Mouse (Mus musculus) embryonic facial prominence, embryonic 11.5 days (tissue): ENCODE measurements around the gene Pmel. TPM values are rescaled to one million over a fixed set of nuclear protein-coding genes. Genes with fewer than 3 reads are reported as not detected.

Experiments used
- ATAC-seq: fragments of 200-750 bp; cut with Nextera tagmentation; replicated peaks from 2 replicates; pipeline ENCODE4 v1.8.0; 2017; ENCODE audit warnings: low read depth; ENCODE audit not compliant: insufficient number of reproducible peaks, low FRiP score, low TSS enrichment
- DNase-seq: peaks from one replicate; pipeline ENCODE4 v3.0.0-alpha.2; 2015; ENCODE audit warnings: low spot score
- H3K27ac ChIP-seq: fragments of 300-500 bp; sonication (generic); replicated peaks from 2 replicates; pipeline ENCODE4 v1.5.1; 2014; ENCODE audit warnings: mild to moderate bottlenecking, low read depth, low read length, control low read depth
- H3K27me3 ChIP-seq: fragments of 300-500 bp; sonication (generic); 2 replicates; pipeline ENCODE4 v1.6.1; 2014; ENCODE audit warnings: mild to moderate bottlenecking, low read length, moderate library complexity, mixed read lengths; ENCODE audit not compliant: control insufficient read depth, insufficient read depth
- H3K36me3 ChIP-seq: fragments of 300-500 bp; sonication (generic); replicated peaks from 2 replicates; pipeline ENCODE4 v1.6.1; 2014; ENCODE audit warnings: low read depth, mild to moderate bottlenecking, low read length, moderate library complexity, mixed read lengths; ENCODE audit not compliant: control insufficient read depth, insufficient read depth
- H3K4me1 ChIP-seq: fragments of 300-500 bp; sonication (generic); 2 replicates; pipeline ENCODE4 v1.6.1; 2014; ENCODE audit warnings: low read length, mixed read lengths; ENCODE audit not compliant: control insufficient read depth, insufficient read depth
- H3K4me2 ChIP-seq: fragments of 300-500 bp; sonication (generic); 2 replicates; pipeline ENCODE4 v1.6.1; 2014; ENCODE audit warnings: low read depth, mild to moderate bottlenecking, control low read depth, low read length, moderate library complexity
- H3K4me3 ChIP-seq: fragments of 300-500 bp; sonication (generic); 2 replicates; pipeline ENCODE4 v1.5.1; 2014; ENCODE audit warnings: low read depth, low read length, control low read depth
- H3K9ac ChIP-seq: fragments of 300-500 bp; sonication (generic); replicated peaks from 2 replicates; pipeline ENCODE4 v1.6.1; 2014; ENCODE audit warnings: mild to moderate bottlenecking, control low read depth, low read length
- H3K9me3 ChIP-seq: fragments of 300-500 bp; sonication (generic); replicated peaks from 2 replicates; pipeline ENCODE4 v1.6.1; 2016; ENCODE audit warnings: mild to moderate bottlenecking, low read length, inconsistent platforms, mixed read lengths; ENCODE audit not compliant: control insufficient read depth
- WGBS: fragments of 180-500 bp; shearing (Covaris S2); extraction: QIAGEN DNeasy Blood & Tissue Kit; methylation state at CpG from one replicate; pipeline ENCODE4 v1.1.7; 2014; 5-methylcytosine and 5-hydroxymethylcytosine counted together
- polyA plus RNA-seq: library from polyadenylated mRNA; unstranded; fragments of >200 nt; fragmentation: Nextera tagmentation; extraction: Ambion mirVana; gene quantifications from 2 replicates; pipeline ENCODE4 v1.2.1, GENCODE M21; 2014

Pmel gene
- polyA plus RNA-seq, 1 experiment from 2014 or later, result 28.7 TPM

DNA sequence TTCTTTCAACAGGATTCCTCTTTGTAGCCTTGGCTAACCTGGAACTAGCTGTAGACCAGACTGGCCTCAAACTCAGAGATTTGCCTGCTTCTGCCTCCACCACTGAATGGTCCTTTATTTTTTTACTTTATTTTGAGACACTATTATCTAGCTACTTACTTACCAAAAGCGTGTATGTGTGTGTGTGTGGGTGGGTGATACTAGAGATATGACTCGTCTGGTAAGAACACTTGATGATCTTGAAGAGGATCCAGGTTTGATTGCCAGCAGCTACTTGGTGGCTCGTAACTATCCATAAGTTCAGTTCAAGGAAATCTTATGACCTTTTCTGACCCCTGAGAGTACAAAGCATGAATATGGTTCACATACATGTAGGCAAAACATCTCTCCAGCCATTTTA lies 38.7 kb upstream of the Pmel start:
- H3K4me1 ChIP-seq, result no peaks in the 10 kb centered on the region; the same call in 1 of the 2 replicates
- H3K9ac ChIP-seq, result no peak overlapping the region
- DNase-seq (no peak), ATAC-seq (no peak)
- H3K27ac ChIP-seq, result no peak overlapping the region
- no peak overlapping the region for H3K4me2 ChIP-seq
- no peaks in the 10 kb centered on the region for H3K9me3 ChIP-seq
- H3K4me3 ChIP-seq, result no peak overlapping the region
- 79% methylated on average over 3 of the region's 3 CpGs for WGBS
- H3K27me3 ChIP-seq, result no peaks in the 10 kb centered on the region
- H3K36me3 ChIP-seq, result no peaks in the 10 kb centered on the region

DNA sequence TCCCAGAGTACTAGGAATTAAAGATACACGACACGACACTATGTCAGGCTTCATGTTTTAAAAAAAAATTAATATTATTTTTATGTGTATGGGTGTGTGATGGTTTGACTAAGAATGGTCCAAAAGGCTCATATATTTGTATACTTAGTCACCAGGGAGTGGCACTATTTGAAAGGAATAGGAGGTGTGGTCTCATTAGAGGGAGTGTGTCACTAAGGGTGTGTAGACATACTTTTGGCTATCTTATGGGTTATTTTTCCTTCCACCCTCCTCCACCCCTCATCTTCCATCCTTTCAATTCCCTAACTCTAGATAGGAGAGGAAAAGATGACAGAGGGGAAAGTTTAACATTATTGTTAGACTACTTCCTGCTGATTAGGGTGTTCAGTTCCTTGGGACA lies 38.2 kb upstream of the Pmel start:
- Histone ChIP-seq H3K9ac (no peak overlapping the region), H3K36me3 (no peaks in the 10 kb centered on the region), H3K27ac (no peak overlapping the region), H3K4me2 (no peak overlapping the region), H3K27me3 (no peaks in the 10 kb centered on the region), H3K4me1 (no peaks in the 10 kb centered on the region; the same call in 1 of the 2 replicates), H3K4me3 (no peak overlapping the region), H3K9me3 (no peaks in the 10 kb centered on the region)
- WGBS, result 94% methylated on average over 2 of the region's 2 CpGs
- DNase-seq, result no peak
- ATAC-seq, result no peak

DNA sequence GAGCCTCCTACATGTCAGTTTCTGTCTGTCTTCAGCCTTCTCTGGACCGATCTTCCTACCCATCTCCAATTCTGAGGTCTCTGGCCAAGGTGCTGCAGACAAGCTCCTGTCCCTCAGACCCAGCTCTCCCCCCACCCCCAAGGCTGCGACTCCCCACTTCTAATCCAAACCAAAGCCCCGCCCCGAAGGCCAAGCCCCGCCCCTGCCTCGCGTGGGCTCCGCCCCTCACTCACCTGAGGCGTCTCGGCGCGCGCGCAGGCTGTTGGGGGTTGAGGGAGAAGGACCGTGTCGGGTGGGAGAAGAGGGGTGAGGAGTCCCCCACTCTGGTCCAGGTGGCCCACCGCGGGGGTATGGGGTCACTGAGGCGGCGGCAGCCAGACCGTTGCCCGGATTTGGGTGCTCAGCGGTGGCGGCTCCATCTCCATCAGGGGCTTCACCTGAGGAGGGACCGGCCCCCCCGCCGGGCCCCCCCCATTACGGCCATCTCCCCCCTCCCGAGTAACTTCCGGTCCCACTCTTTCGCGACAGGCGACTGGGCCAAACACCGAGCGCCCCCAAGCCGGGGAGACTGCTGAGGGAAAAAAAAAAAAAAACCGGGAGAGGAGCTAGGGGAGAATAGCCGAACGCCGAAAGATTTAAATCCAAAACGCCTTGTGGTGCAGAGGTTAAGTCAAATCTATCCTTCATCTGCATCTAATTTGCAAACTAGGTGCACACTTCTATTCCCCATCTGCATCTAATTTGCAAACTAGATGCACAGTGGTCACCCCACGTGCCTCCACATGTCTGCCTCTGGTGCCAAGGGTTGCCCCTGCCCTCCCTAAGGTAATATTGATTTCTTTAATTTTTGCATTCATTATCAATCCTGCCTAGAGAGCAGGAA lies 35.0 kb upstream of the Pmel start:
- Histone ChIP-seq H3K36me3 (no peaks in the 10 kb centered on the region), H3K4me2 (peak overlapping the region; percentile 81), H3K9ac (peak overlapping the region; percentile 79), H3K4me3 (peak overlapping the region; percentile 80), H3K4me1 (no peaks in the 10 kb centered on the region; the same call in 1 of the 2 replicates), H3K27ac (peak overlapping the region; percentile 47; the same call in 1 of the 2 replicates), H3K27me3 (no peaks in the 10 kb centered on the region), H3K9me3 (no peaks in the 10 kb centered on the region)
- ATAC-seq (peak; percentile 27; the same call in 1 of the 2 replicates), DNase-seq (peak; percentile 82)
- under 1% methylated on average over 37 of the region's 42 CpGs for WGBS

DNA sequence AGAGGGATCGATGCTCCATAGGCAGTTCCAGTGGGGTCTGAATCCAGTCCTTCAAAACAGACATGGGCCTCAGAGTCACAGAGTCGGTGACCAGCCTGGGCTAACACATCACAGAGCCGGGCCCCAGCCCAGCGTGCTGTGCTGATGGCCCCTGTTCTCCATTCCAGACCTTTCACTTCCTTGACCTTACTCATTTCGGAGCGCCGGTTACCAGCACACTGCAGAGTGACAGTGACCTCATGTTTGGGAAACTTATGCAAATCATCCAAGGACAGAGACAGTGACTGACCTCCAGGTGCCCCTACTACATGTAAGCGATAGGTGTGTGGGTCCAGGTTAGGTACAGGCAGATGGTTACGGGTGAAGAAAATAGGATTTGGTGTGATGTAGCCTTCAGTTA lies 32.8 kb upstream of the Pmel start:
- Histone ChIP-seq H3K36me3 (no peaks in the 10 kb centered on the region), H3K4me2 (no peak overlapping the region), H3K4me3 (no peak overlapping the region), H3K4me1 (no peaks in the 10 kb centered on the region; the same call in 1 of the 2 replicates), H3K9me3 (no peaks in the 10 kb centered on the region), H3K27ac (no peak overlapping the region), H3K9ac (no peak overlapping the region), H3K27me3 (no peaks in the 10 kb centered on the region)
- DNase-seq (no peak), ATAC-seq (no peak)
- WGBS, result 90% methylated on average over 9 of the region's 9 CpGs

- peak; percentile 92 for DNase-seq
- H3K36me3 ChIP-seq, result no peaks in the 10 kb centered on the region
- peak within 1 kb of the TSS; percentile 58 for H3K4me3 ChIP-seq
- no peaks in the 10 kb centered on the region for H3K27me3 ChIP-seq
- no peaks in the 10 kb centered on the region for H3K9me3 ChIP-seq
- WGBS, result 1% methylated on average over 60 of the region's 60 CpGs
- H3K4me2 ChIP-seq, result peak within 1 kb of the TSS; percentile 89
- no peaks in the 10 kb centered on the region for H3K4me1 ChIP-seq
- peak; percentile 91 for ATAC-seq
- H3K9ac ChIP-seq, result peak within 1 kb of the TSS; percentile 64
- H3K27ac ChIP-seq, result peak within 1 kb of the TSS; percentile 22; the same call in 1 of the 2 replicates
These were observed 30.1 kb upstream of the Pmel start, which contains the start of gene Suox for GRCm38 (mm10) chr10:128673763-128674468. Gene Suox (minus strand): TSS chr10:128674073.

- no peak for ATAC-seq
- peak overlapping the region; percentile 58 for H3K4me3 ChIP-seq
- no peaks in the 10 kb centered on the region for H3K4me1 ChIP-seq
- H3K9me3 ChIP-seq, result no peaks in the 10 kb centered on the region
- peak; percentile 71 for DNase-seq
- H3K4me2 ChIP-seq, result peak overlapping the region; percentile 89
- no peaks in the 10 kb centered on the region for H3K27me3 ChIP-seq
- no peak overlapping the region for H3K27ac ChIP-seq
- no peaks in the 10 kb centered on the region for H3K36me3 ChIP-seq
- peak overlapping the region; percentile 64; the same call in 1 of the 2 replicates for H3K9ac ChIP-seq
- WGBS, result 3% methylated on average over 9 of the region's 9 CpGs
These were observed 29.5 kb upstream of the Pmel start for GRCm38 (mm10) chr10:128674469-128675008.

- ATAC-seq, result no peak
- Histone ChIP-seq H3K9me3 (no peaks in the 10 kb centered on the region), H3K4me1 (no peaks in the 10 kb centered on the region)
These were observed 8.5 kb upstream of the Pmel start for GRCm38 (mm10) chr10:128695411-128695991.

More at GRCm38 (mm10) chr10:128695411-128695991, 8.5 kb upstream of the Pmel start:
- H3K27ac ChIP-seq, result peak overlapping the region; percentile 91
- H3K4me3 ChIP-seq, result peak overlapping the region; percentile 69
- no peaks in the 10 kb centered on the region for H3K27me3 ChIP-seq
- H3K36me3 ChIP-seq, result no peaks in the 10 kb centered on the region
- H3K4me2 ChIP-seq, result peak overlapping the region; percentile 62
- DNase-seq, result no peak
- under 1% methylated on average over 22 of the region's 22 CpGs for WGBS
- H3K9ac ChIP-seq, result peak overlapping the region; percentile 90
